ENCODE assay signal across 13 mouse cellular contexts in the genomic region with DNA sequence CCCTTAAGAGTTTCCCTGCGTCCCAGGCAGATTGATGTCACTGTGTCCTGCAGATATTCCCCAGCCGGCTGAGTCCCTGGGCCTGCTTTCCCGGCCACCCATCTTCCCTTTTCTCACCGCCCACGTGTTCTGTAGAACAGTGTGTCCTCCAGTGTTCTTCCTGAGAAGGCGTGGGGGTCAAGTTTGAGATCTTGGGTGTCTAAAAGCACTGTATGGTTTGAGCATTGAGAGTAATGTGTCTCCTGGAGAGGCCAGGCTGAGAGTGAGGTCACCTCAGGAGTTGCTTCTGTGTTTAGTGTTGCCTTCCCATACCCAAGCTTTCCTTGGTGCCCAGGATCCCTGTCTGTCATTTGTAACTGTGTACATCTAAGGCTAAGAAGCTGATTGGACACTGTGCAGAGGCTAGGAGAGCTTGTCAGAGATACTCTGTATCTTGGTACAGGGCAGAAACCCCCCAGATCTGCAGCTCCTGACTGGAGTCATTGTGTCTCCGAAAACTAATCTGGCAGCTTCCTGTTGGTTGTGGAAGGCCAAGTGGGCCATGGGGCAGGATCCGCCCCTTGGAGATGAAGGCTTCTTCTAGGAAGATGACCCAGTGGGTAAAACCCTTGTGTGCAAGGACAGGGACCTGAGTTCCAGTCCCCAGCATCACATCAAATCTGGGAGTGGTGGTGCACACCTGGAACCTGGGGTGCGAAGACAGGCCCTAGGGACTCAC. TPM values are rescaled to one million over a fixed set of nuclear protein-coding genes. Genes with fewer than 3 reads are reported as not detected.
DNase-seq lines count a peak whose midpoint lies in the region; ATAC-seq and TF ChIP-seq lines count a peak whose summit lies in the region.
"Had no signal": no experiment of that assay in that cellular context is flagged by ENCODE, and none has a peak within 500 bp of the region (broad histone marks: within the 10 kb centered on the region; RNA-seq: fewer than 3 reads in every experiment).

No protein-coding gene starts in this region.

- no peak overlapping the region for H3K4me3 ChIP-seq in limb, embryonic 12.5 days (replicated peaks)
- H3K4me3 ChIP-seq in limb, embryonic 10.5 days = no peak overlapping the region
- no peak overlapping the region for H3K4me3 ChIP-seq in heart, postnatal 0 days (ENCODE audit: low read depth, low read length)
- H3K4me3 ChIP-seq in stomach, postnatal 0 days (ENCODE audit: low read depth, low read length) = no peak overlapping the region
- H3K4me3 ChIP-seq: embryonic facial prominence, embryonic 13.5 days; limb, embryonic 15.5 days had no signal

- no peaks in the 10 kb centered on the region for H3K36me3 ChIP-seq in limb, embryonic 12.5 days
- no peaks in the 10 kb centered on the region for H3K36me3 ChIP-seq in limb, embryonic 10.5 days
- H3K36me3 ChIP-seq in heart, postnatal 0 days (replicated peaks; ENCODE audit: control insufficient read depth, insufficient read depth, low read length) = no peaks in the 10 kb centered on the region
- no peaks in the 10 kb centered on the region for H3K36me3 ChIP-seq in stomach, postnatal 0 days (ENCODE audit: control insufficient read depth, insufficient read depth, low read length)
- H3K36me3 ChIP-seq: embryonic facial prominence, embryonic 13.5 days; limb, embryonic 15.5 days had no signal

- H3K27me3 ChIP-seq in limb, embryonic 12.5 days = no peaks in the 10 kb centered on the region
- no peaks in the 10 kb centered on the region for H3K27me3 ChIP-seq in limb, embryonic 10.5 days (ENCODE audit: low read depth, poor library complexity, severe bottlenecking)
- no peaks in the 10 kb centered on the region for H3K27me3 ChIP-seq in heart, postnatal 0 days (ENCODE audit: control insufficient read depth, insufficient read depth, low read length)
- no peaks in the 10 kb centered on the region for H3K27me3 ChIP-seq in stomach, postnatal 0 days (ENCODE audit: control insufficient read depth, insufficient read depth, low read length)
- H3K27me3 ChIP-seq: embryonic facial prominence, embryonic 13.5 days; limb, embryonic 15.5 days had no signal

- H3K4me1 ChIP-seq in limb, embryonic 12.5 days (replicated peaks) = peaks cover 33% of the 10 kb centered on the region
- H3K4me1 ChIP-seq in limb, embryonic 10.5 days = peaks cover 57% of the 10 kb centered on the region
- peaks cover 63% of the 10 kb centered on the region for H3K4me1 ChIP-seq in heart, postnatal 0 days (ENCODE audit: control insufficient read depth, insufficient read depth)
- H3K4me1 ChIP-seq in stomach, postnatal 0 days (replicated peaks; ENCODE audit: control insufficient read depth, insufficient read depth) = peaks cover 16% of the 10 kb centered on the region; the same call in 1 of the 2 replicates

- no peak overlapping the region for H3K4me2 ChIP-seq in limb, embryonic 12.5 days
- H3K4me2 ChIP-seq in heart, postnatal 0 days (ENCODE audit: low read depth, low read length) = no peak overlapping the region
- no peak overlapping the region for H3K4me2 ChIP-seq in stomach, postnatal 0 days (replicated peaks; ENCODE audit: low read depth)
- H3K4me2 ChIP-seq: embryonic facial prominence, embryonic 13.5 days; limb, embryonic 15.5 days had no signal

- no peak for TF ChIP-seq CTCF in heart, postnatal 0 days (IDR thresholded peaks at IDR 0.05; ENCODE audit: low read depth)
- no peak for TF ChIP-seq CTCF in stomach, postnatal 0 days (IDR thresholded peaks at IDR 0.05; ENCODE audit: low read depth)

- H3K27ac ChIP-seq in limb, embryonic 12.5 days = 0 out of 2 replicates have a peak overlapping the region, but pooled peaks have one; percentile 31
- no peak overlapping the region for H3K27ac ChIP-seq in limb, embryonic 10.5 days
- H3K27ac ChIP-seq in heart, postnatal 0 days (ENCODE audit: low read depth) = peak overlapping the region; percentile 72
- peak overlapping the region; percentile 14; the same call in 1 of the 2 replicates for H3K27ac ChIP-seq in stomach, postnatal 0 days (replicated peaks)
- H3K27ac ChIP-seq: embryonic facial prominence, embryonic 13.5 days; limb, embryonic 15.5 days had no signal

- no peaks in the 10 kb centered on the region for H3K9me3 ChIP-seq in limb, embryonic 12.5 days
- no peaks in the 10 kb centered on the region for H3K9me3 ChIP-seq in limb, embryonic 10.5 days (replicated peaks)
- H3K9me3 ChIP-seq in heart, postnatal 0 days (replicated peaks; ENCODE audit: control insufficient read depth, low read length) = no peaks in the 10 kb centered on the region
- H3K9me3 ChIP-seq in stomach, postnatal 0 days (ENCODE audit: control insufficient read depth, low read length) = no peaks in the 10 kb centered on the region
- H3K9me3 ChIP-seq: embryonic facial prominence, embryonic 13.5 days; limb, embryonic 15.5 days had no signal

- H3K9ac ChIP-seq in limb, embryonic 12.5 days (replicated peaks) = no peak overlapping the region; the same call in 1 of the 2 replicates
- H3K9ac ChIP-seq in heart, postnatal 0 days (replicated peaks; ENCODE audit: low read depth, low read length) = no peak overlapping the region
- no peak overlapping the region for H3K9ac ChIP-seq in stomach, postnatal 0 days (ENCODE audit: low read length)
- H3K9ac ChIP-seq: embryonic facial prominence, embryonic 13.5 days; limb, embryonic 15.5 days had no signal

- 0 out of 2 replicates have a peak, but pooled peaks have one; percentile 14 for TF ChIP-seq EP300 in heart, postnatal 0 days (IDR thresholded peaks at IDR 0.05; ENCODE audit: low read depth)
- TF ChIP-seq EP300 in stomach, postnatal 0 days (optimal IDR thresholded peaks at IDR 0.05) = no peak

- no peak for ATAC-seq in limb, embryonic 12.5 days (ENCODE audit: insufficient number of reproducible peaks, insufficient read depth, low FRiP score, low TSS enrichment, low read depth)
- ATAC-seq in heart, postnatal 0 days (ENCODE audit: insufficient read depth, low read depth) = no peak
- ATAC-seq in stomach, postnatal 0 days (ENCODE audit: low FRiP score, low TSS enrichment) = no peak; the same call in 1 of the 2 replicates
- no peak for ATAC-seq in inflammation-experienced regulatory T-cells, adult 6 months

- WGBS in limb, embryonic 12.5 days = 89% methylated on average over 9 of the region's 9 CpGs
- 92% methylated on average over 9 of the region's 9 CpGs for WGBS in limb, embryonic 10.5 days
- WGBS in heart, postnatal 0 days = 62% methylated on average over 9 of the region's 9 CpGs
- 71% methylated on average over 9 of the region's 9 CpGs for WGBS in stomach, postnatal 0 days

- peak; percentile 39 for DNase-seq in adrenal gland, postnatal 14 days
- DNase-seq in adrenal gland, postnatal 25 days = no peak
- no peak for DNase-seq in limb, embryonic 10.5 days (ENCODE audit: low spot score)
- no peak for DNase-seq in heart, postnatal 0 days (ENCODE audit: low spot score)
- DNase-seq in stomach, postnatal 0 days (ENCODE audit: low spot score) = no peak
- DNase-seq in B cell, adult 2 months = no peak
- DNase-seq: cerebellum, postnatal 14 days; kidney, adult 8-10 months; layer of hippocampus, adult 9-11 months had no signal

RNA-seq across cellular contexts. Expression of gene Taf11, which starts 58.5 kb away (rescaled TPM):
- 26.2 and 28.4 TPM in 2 replicates for total RNA-seq in adrenal gland, postnatal 14 days (2021)
- total RNA-seq in adrenal gland, postnatal 25 days (2021) = 24.4 and 34.9 TPM in 2 replicates
- polyA plus RNA-seq in limb, embryonic 12.5 days (2016; fragmentation: Nextera tagmentation; extraction: Ambion mirVana) = 101 and 115 TPM in 2 replicates
- 92.8 and 93.9 TPM in 2 replicates for polyA plus RNA-seq in limb, embryonic 10.5 days (2016; fragmentation: Nextera tagmentation; extraction: Ambion mirVana)
- total RNA-seq in heart, postnatal 0 days (2014; rRNA removed; ENCODE audit: low replicate concordance) = 9.2 and 12.1 TPM in 2 replicates
- 39.8 and 39.9 TPM in 2 replicates for polyA plus RNA-seq in heart, postnatal 0 days (2015; fragmentation: Nextera tagmentation; extraction: Ambion mirVana)
- polyA plus RNA-seq in stomach, postnatal 0 days (2015; fragmentation: Nextera tagmentation; extraction: Ambion mirVana) = 33.4 and 34.0 TPM in 2 replicates
- polyA plus RNA-seq in inflammation-experienced regulatory T-cells, adult 6 months (2017; shearing (Covaris generic)) = 10 to 100 TPM; 39.7 to 54.3 (median 42.1) TPM

RNA-seq across cellular contexts. Expression of gene Anks1, which starts 59.1 kb away (rescaled TPM):
- 25.7 and 31.8 TPM in 2 replicates for total RNA-seq in adrenal gland, postnatal 14 days (2021)
- 34.0 and 35.0 TPM in 2 replicates for total RNA-seq in adrenal gland, postnatal 25 days (2021)
- 19.0 and 21.8 TPM in 2 replicates for polyA plus RNA-seq in limb, embryonic 12.5 days (2016; fragmentation: Nextera tagmentation; extraction: Ambion mirVana)
- polyA plus RNA-seq in limb, embryonic 10.5 days (2016; fragmentation: Nextera tagmentation; extraction: Ambion mirVana) = 13.3 and 15.5 TPM in 2 replicates
- 31.3 and 55.4 TPM in 2 replicates for total RNA-seq in heart, postnatal 0 days (2014; rRNA removed; ENCODE audit: low replicate concordance)
- 7.7 and 11.0 TPM in 2 replicates for polyA plus RNA-seq in heart, postnatal 0 days (2015; fragmentation: Nextera tagmentation; extraction: Ambion mirVana)
- polyA plus RNA-seq in stomach, postnatal 0 days (2015; fragmentation: Nextera tagmentation; extraction: Ambion mirVana) = 7.8 and 8.3 TPM in 2 replicates
- polyA plus RNA-seq in inflammation-experienced regulatory T-cells, adult 6 months (2017; shearing (Covaris generic)) = 1 to 10 TPM; 1.9 to 5.0 (median 3.8) TPM
